Mouse (Mus musculus): Measurements from ENCODE around the gene Slc29a1. TPM values are rescaled to one million over a fixed set of nuclear protein-coding genes. Genes with fewer than 3 reads are reported as not detected.

Slc29a1 gene
- total and polyA plus RNA-seq, 3 experiments, result 58.4 to 88.0 (median 72.1) TPM

DNA sequence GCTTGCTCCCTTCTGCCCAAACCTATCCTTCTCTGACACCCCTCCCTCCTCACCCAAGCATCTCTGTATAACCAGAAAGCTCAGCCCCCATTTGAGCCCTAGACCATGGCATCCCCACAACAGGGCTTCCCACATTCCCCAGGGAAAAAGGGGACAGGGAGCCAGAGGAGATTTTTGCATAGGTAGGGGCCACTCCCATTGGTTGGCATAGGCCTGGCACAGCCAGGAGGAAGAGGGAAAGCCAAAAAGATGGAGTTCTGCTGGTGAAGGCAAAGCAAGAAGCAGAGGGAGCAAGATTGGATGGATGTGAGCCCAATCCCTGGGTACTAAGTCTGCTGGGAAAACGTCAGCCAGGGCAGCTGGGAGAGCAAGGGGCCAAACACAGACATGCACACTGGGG is 56.3 kb downstream of the Slc29a1 start:
- Histone ChIP-seq H3K79me2 (replicated peaks; ENCODE audit: control insufficient read depth, extremely low read depth, insufficient read depth, poor library complexity, severe bottlenecking) (no peaks in the 10 kb centered on the region), H3K9me3 (replicated peaks; ENCODE audit: low read length) (peaks cover 2% of the 10 kb centered on the region), H3K27me3 (replicated peaks) (peaks cover 58% of the 10 kb centered on the region), H3K4me3 (replicated peaks in 1 of 3; ENCODE audit: low read depth in 2 of 3, low read length in 2 of 3, poor library complexity in 1 of 3) (no peak overlapping the region), H3K9ac (ENCODE audit: insufficient read depth, low read depth) (no peak overlapping the region), H3K4me1 (ENCODE audit: control insufficient read depth in 1 of 2, insufficient read depth in 2 of 2) (peaks cover 16% of the 10 kb centered on the region in 2 experiments), H3K27ac (ENCODE audit: insufficient read depth, low read depth) (no peak overlapping the region), H3K36me3 (replicated peaks in 1 of 2; ENCODE audit: control insufficient read depth in 1 of 2, insufficient read depth in 1 of 2, low read length in 1 of 2) (no peaks in the 10 kb centered on the region), H3K4me2 (ENCODE audit: insufficient read depth, low read depth, poor library complexity, severe bottlenecking) (no peak overlapping the region)
- in situ Hi-C loops (cut with MboI; ENCODE audit: low pct_ligation_motif_present, low pct_unique_long_range_greater_than_20kb, low sequenced_read_pairs) (no loop called here), dilution Hi-C loops (cut with MboI; ENCODE audit: extremely low pct_ligation_motif_present, extremely low pct_unique_long_range_greater_than_20kb, low sequenced_read_pairs) (no loop called here)
- no peak for TF ChIP-seq ZC3H11A (IDR thresholded peaks at IDR 0.05; ENCODE audit: low read depth, low read length)
- no peak for TF ChIP-seq POLR2AphosphoS2 (IDR thresholded peaks at IDR 0.05; ENCODE audit: low read depth, low read length)
- TF ChIP-seq BHLHE40 (IDR thresholded peaks at IDR 0.05; ENCODE audit: low read depth, low read length), result no peak
- no peak for TF ChIP-seq MAX (IDR thresholded peaks at IDR 0.05; ENCODE audit: low read length)
- TF ChIP-seq MEF2A (IDR thresholded peaks at IDR 0.05; ENCODE audit: borderline replicate concordance, low read depth, low read length), result no peak
- TF ChIP-seq ZNF384 (IDR thresholded peaks at IDR 0.05; ENCODE audit: low read depth, low read length), result no peak
- TF ChIP-seq RAD21 (IDR thresholded peaks at IDR 0.05; ENCODE audit: low read depth, low read length), result no peak
- TF ChIP-seq USF2 (conservative IDR thresholded peaks at IDR 0.05; ENCODE audit: low read depth, low read length), result no peak
- DNase-seq (ENCODE audit: extremely low read depth), result no peak

DNA sequence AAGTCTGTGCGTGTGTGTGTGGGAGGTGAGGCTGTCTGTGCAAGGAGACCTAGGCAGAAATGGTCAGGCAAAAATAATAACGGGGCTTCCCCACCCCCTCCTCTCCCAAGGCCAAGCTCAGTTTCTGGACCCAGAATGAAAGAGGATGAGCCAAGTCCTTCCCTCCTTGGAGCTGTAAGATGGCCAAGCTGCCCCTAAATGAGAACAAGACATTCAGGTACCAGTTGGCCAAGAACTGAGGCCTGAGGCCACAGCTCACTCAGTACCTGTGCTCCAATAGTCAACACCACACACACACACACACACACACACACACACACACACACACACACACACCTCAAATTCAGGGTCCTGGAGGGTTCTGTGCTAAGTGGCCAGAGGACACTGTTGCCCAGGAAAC is 56.7 kb downstream of the Slc29a1 start:
- H3K27me3 ChIP-seq (replicated peaks), result peaks cover 62% of the 10 kb centered on the region
- H3K27ac ChIP-seq (ENCODE audit: insufficient read depth, low read depth), result no peak overlapping the region
- no peaks in the 10 kb centered on the region for H3K36me3 ChIP-seq (replicated peaks in 1 of 2; ENCODE audit: control insufficient read depth in 1 of 2, insufficient read depth in 1 of 2, low read length in 1 of 2)
- H3K9me3 ChIP-seq (replicated peaks; ENCODE audit: low read length), result peaks cover 2% of the 10 kb centered on the region
- peaks cover 16% of the 10 kb centered on the region in 2 experiments for H3K4me1 ChIP-seq (ENCODE audit: control insufficient read depth in 1 of 2, insufficient read depth in 2 of 2)
- dilution Hi-C loops (cut with MboI; ENCODE audit: extremely low pct_ligation_motif_present, extremely low pct_unique_long_range_greater_than_20kb, low sequenced_read_pairs), result no loop called here
- no peak overlapping the region for H3K4me3 ChIP-seq (replicated peaks in 1 of 3; ENCODE audit: low read depth in 2 of 3, low read length in 2 of 3, poor library complexity in 1 of 3)
- no peak overlapping the region for H3K9ac ChIP-seq (ENCODE audit: insufficient read depth, low read depth)
- DNase-seq (ENCODE audit: extremely low read depth), result no peak
- no peak overlapping the region for H3K4me2 ChIP-seq (ENCODE audit: insufficient read depth, low read depth, poor library complexity, severe bottlenecking)
- in situ Hi-C loops (cut with MboI; ENCODE audit: low pct_ligation_motif_present, low pct_unique_long_range_greater_than_20kb, low sequenced_read_pairs), result no loop called here
- H3K79me2 ChIP-seq (replicated peaks; ENCODE audit: control insufficient read depth, extremely low read depth, insufficient read depth, poor library complexity, severe bottlenecking), result no peaks in the 10 kb centered on the region
- TF ChIP-seq ETS1 (conservative IDR thresholded peaks at IDR 0.05; ENCODE audit: low read depth, low read length), result no peak

DNA sequence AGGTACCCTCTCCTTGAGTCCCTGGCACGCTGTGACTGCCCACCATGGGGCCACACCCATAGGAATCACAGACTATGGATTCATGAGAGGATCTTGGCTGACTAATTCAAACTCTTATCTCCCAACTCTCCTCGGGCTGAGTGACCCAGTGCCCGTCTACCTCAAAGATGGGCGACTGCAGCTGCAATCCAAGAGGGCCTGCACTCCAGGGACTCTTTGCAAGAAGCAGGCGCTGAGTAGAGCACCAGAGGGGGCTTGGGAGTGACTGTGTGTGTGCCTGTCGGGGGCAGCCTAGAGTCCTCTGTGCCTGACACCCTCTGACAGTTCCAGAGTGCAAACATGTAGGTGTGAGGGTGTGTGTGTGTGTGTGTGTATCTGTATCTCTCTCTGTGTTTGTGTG is 57.3 kb downstream of the Slc29a1 start:
- peaks cover 67% of the 10 kb centered on the region for H3K27me3 ChIP-seq (replicated peaks)
- peaks cover 16% of the 10 kb centered on the region in 2 experiments for H3K4me1 ChIP-seq (ENCODE audit: control insufficient read depth in 1 of 2, insufficient read depth in 2 of 2)
- dilution Hi-C loops (cut with MboI; ENCODE audit: extremely low pct_ligation_motif_present, extremely low pct_unique_long_range_greater_than_20kb, low sequenced_read_pairs) (no loop called here), in situ Hi-C loops (cut with MboI; ENCODE audit: low pct_ligation_motif_present, low pct_unique_long_range_greater_than_20kb, low sequenced_read_pairs) (no loop called here)
- H3K36me3 ChIP-seq (replicated peaks in 1 of 2; ENCODE audit: control insufficient read depth in 1 of 2, insufficient read depth in 1 of 2, low read length in 1 of 2), result no peaks in the 10 kb centered on the region
- no peak overlapping the region for H3K4me2 ChIP-seq (ENCODE audit: insufficient read depth, low read depth, poor library complexity, severe bottlenecking)
- H3K27ac ChIP-seq (ENCODE audit: insufficient read depth, low read depth), result no peak overlapping the region
- no peak overlapping the region for H3K4me3 ChIP-seq (replicated peaks in 1 of 3; ENCODE audit: low read depth in 2 of 3, low read length in 2 of 3, poor library complexity in 1 of 3)
- TF ChIP-seq UBTF (IDR thresholded peaks at IDR 0.05; ENCODE audit: low read depth, low read length), result no peak
- no peak for TF ChIP-seq HCFC1 (IDR thresholded peaks at IDR 0.05; ENCODE audit: low read depth, low read length)
- no peak for TF ChIP-seq SMC3 (IDR thresholded peaks at IDR 0.05; ENCODE audit: low read depth, low read length)
- no peak for TF ChIP-seq ELF1 (IDR thresholded peaks at IDR 0.05; ENCODE audit: low read depth, low read length)
- no peak for TF ChIP-seq GABPA (IDR thresholded peaks at IDR 0.05; ENCODE audit: insufficient replicate concordance, low read depth, low read length)
- TF ChIP-seq MXI1 (IDR thresholded peaks at IDR 0.05; ENCODE audit: low read depth, low read length), result no peak
- TF ChIP-seq KAT2A (IDR thresholded peaks at IDR 0.05; ENCODE audit: insufficient replicate concordance, low read length), result no peak
- no peak for TF ChIP-seq BHLHE40 (IDR thresholded peaks at IDR 0.05; ENCODE audit: low read depth, low read length)
- TF ChIP-seq POLR2A (IDR thresholded peaks at IDR 0.05; ENCODE audit: low read depth, low read length), result no peak
- no peak overlapping the region for H3K9ac ChIP-seq (ENCODE audit: insufficient read depth, low read depth)
- DNase-seq (ENCODE audit: extremely low read depth), result no peak
- H3K9me3 ChIP-seq (replicated peaks; ENCODE audit: low read length), result peaks cover 2% of the 10 kb centered on the region
- H3K79me2 ChIP-seq (replicated peaks; ENCODE audit: control insufficient read depth, extremely low read depth, insufficient read depth, poor library complexity, severe bottlenecking), result no peaks in the 10 kb centered on the region

Data from CH12.LX (cell line).